Mouse (Mus musculus): ENCODE measurements at regions not wholly inside any gene's neighbourhood (a gene's known extent, or its start where the extent isn't known, plus 50 kb on each side); places are given as distances from the start of the nearest gene placed in this dataset.

DNA sequence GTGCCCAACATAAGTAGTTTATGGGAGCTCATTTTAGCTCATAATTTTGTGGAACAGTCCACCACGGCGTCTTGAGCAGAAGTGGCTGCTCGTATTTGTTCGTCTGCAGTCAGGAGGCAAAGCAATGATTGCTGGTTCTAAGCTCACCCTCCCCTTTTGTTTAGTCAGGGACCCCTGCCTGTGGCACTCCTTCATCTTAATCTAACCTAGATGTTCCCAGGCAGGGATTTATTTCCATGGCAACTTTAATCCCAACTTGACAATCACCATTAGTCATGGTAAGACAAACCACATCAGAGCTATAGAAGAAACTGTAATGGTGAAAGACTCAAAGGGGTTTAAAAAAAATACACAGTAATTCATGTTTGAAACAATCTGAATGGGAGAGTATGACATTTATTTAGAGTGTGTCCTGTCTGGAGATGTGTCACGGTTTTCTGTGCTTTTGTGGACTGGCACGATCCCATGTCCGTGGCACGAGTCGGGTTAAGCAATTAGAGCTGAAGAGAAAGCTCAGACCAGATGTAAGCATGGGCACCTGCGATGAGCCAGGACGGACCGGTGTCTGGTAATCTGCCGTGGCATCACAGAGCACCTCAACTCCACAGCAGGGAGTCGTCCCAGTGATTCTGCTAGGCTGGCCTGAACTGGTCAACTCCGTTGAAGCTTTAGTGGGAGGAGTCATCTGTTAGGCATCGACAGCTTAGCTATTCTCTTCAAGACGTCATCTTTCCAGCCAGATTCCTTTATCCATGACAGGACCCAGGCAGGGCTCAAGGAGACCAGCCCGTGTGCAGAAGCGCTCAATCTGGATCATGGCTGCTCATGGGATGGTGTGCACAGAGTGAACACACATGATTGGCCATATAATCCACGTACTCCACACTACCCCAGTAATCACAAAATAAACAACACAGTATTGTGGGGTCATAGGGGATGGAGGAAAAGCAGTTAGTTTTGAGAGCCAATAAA lies 281.5 kb downstream of the Ajap1 start:
- Histone ChIP-seq H3K9ac (ENCODE audit: low read depth, low read length) (no peak overlapping the region), H3K27me3 (ENCODE audit: control insufficient read depth, insufficient read depth, low read length) (peaks cover 3% of the 10 kb centered on the region; the same call in 1 of the 2 replicates), H3K4me1 (ENCODE audit: control insufficient read depth, insufficient read depth, low read length) (no peaks in the 10 kb centered on the region), H3K27ac (replicated peaks; ENCODE audit: insufficient read depth, low read depth, low read length) (no peak overlapping the region), H3K36me3 (ENCODE audit: control insufficient read depth, insufficient read depth, low read length) (no peaks in the 10 kb centered on the region), H3K79me2 (ENCODE audit: control insufficient read depth, insufficient read depth, low read length) (no peaks in the 10 kb centered on the region), H3K4me3 (ENCODE audit: insufficient read depth, low read depth, low read length) (no peak overlapping the region)
- no peak for TF ChIP-seq CTCF (IDR thresholded peaks at IDR 0.05; ENCODE audit: low read depth, low read length)
- no peak for TF ChIP-seq POLR2A (IDR thresholded peaks at IDR 0.05; ENCODE audit: extremely low read depth, insufficient read depth, low read length)
- WGBS, result 79% methylated on average over 20 of the region's 20 CpGs
- DNase-seq (ENCODE audit: extremely low read depth, low read depth, low spot score), result no peak

DNA sequence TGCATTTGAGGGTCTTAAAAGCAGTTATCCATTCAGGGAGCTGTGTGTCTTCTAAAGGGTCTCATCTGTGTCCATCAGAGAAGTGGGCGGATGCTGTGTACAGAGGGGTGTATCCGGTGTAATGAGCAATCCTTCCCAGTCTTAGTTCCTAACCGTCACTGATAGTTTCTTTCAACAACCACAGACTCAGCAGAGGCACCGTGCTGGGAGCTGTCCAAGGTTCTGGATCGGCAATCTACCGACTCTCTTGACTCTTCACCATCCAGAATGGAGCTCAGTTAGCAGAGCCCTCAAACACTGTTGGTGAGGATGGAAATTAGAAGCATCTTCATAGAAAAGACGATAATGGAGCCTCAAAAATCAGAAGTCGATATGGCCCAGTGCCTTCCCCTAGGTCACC lies 293.1 kb downstream of the Ajap1 start:
- DNase-seq (ENCODE audit: extremely low read depth, low read depth, low spot score), result peak; percentile 2
- Histone ChIP-seq H3K4me1 (ENCODE audit: control insufficient read depth, insufficient read depth, low read length) (no peaks in the 10 kb centered on the region), H3K4me3 (ENCODE audit: insufficient read depth, low read depth, low read length) (no peak overlapping the region), H3K36me3 (ENCODE audit: control insufficient read depth, insufficient read depth, low read length) (no peaks in the 10 kb centered on the region), H3K27me3 (ENCODE audit: control insufficient read depth, insufficient read depth, low read length) (no peaks in the 10 kb centered on the region), H3K79me2 (ENCODE audit: control insufficient read depth, insufficient read depth, low read length) (no peaks in the 10 kb centered on the region), H3K27ac (replicated peaks; ENCODE audit: insufficient read depth, low read depth, low read length) (no peak overlapping the region), H3K9ac (ENCODE audit: low read depth, low read length) (no peak overlapping the region)
- TF ChIP-seq CTCF (IDR thresholded peaks at IDR 0.05; ENCODE audit: low read depth, low read length) (no peak), POLR2A (IDR thresholded peaks at IDR 0.05; ENCODE audit: extremely low read depth, insufficient read depth, low read length) (no peak)
- 9% methylated on average over 8 of the region's 8 CpGs for WGBS

DNA sequence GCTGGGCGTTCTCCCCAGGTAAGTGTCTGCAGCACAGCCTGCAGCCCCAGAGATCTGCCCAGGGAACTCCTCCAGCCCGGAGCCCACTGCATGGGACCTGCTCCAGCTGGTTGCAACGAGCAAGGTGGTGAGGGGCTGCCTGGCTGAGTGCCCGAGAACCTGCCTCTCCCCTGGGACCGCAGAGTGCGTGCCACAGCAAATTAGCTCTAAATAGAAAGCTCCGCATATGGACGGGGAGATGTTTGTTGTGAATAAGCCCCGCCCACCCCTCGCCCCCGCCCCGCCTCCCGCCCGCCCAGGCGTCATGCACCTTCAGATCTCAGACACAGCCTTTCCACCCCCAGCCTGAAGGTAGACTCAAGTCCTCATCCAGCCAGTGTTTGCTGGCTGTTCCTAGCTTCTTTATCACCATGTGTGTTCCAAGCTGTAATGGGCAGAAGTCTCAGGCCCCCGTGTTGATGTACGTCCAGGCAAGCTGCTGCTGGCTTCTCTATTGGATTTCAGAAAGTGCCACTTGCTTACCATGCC lies 294.0 kb downstream of the Ajap1 start:
- TF ChIP-seq POLR2A (IDR thresholded peaks at IDR 0.05; ENCODE audit: extremely low read depth, insufficient read depth, low read length), result no peak
- no peak for TF ChIP-seq CTCF (IDR thresholded peaks at IDR 0.05; ENCODE audit: low read depth, low read length)
- WGBS, result 3% methylated on average over 17 of the region's 17 CpGs
- no peak for DNase-seq (ENCODE audit: extremely low read depth, low read depth, low spot score)
- Histone ChIP-seq H3K79me2 (ENCODE audit: control insufficient read depth, insufficient read depth, low read length) (no peaks in the 10 kb centered on the region), H3K36me3 (ENCODE audit: control insufficient read depth, insufficient read depth, low read length) (no peaks in the 10 kb centered on the region), H3K4me3 (ENCODE audit: insufficient read depth, low read depth, low read length) (no peak overlapping the region), H3K4me1 (ENCODE audit: control insufficient read depth, insufficient read depth, low read length) (no peaks in the 10 kb centered on the region), H3K27ac (replicated peaks; ENCODE audit: insufficient read depth, low read depth, low read length) (no peak overlapping the region), H3K27me3 (ENCODE audit: control insufficient read depth, insufficient read depth, low read length) (no peaks in the 10 kb centered on the region), H3K9ac (ENCODE audit: low read depth, low read length) (no peak overlapping the region)

DNA sequence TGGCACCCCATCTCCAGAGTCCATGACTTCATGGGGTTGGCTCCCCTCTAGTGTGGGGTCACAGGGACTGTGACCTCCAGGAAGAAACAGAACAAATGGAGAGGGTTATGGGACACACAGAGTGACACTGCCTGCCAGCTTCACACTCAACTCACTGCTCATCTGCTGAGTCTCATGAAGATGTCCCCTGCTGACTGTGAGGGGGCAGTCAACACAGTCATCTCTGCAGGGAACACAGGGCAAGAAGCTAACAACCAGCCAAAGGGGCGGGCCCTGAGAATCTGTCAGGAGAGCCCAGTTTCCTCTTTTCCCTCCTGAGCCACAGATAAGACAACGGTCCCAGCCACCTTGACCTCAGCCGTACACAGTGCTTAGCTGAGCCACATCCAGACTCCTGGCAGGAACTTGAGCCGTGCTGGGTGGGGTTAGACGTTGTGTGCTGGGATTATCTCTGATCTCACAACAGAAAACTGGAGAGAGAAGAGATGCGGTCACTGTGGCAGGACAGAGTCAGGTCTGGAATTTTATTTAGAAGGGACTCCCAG lies 294.6 kb downstream of the Ajap1 start:
- DNase-seq (ENCODE audit: extremely low read depth, low read depth, low spot score), result no peak
- TF ChIP-seq CTCF (IDR thresholded peaks at IDR 0.05; ENCODE audit: low read depth, low read length) (no peak), POLR2A (IDR thresholded peaks at IDR 0.05; ENCODE audit: extremely low read depth, insufficient read depth, low read length) (no peak)
- H3K27ac ChIP-seq (replicated peaks; ENCODE audit: insufficient read depth, low read depth, low read length), result no peak overlapping the region
- no peak overlapping the region for H3K9ac ChIP-seq (ENCODE audit: low read depth, low read length)
- no peaks in the 10 kb centered on the region for H3K27me3 ChIP-seq (ENCODE audit: control insufficient read depth, insufficient read depth, low read length)
- no peaks in the 10 kb centered on the region for H3K4me1 ChIP-seq (ENCODE audit: control insufficient read depth, insufficient read depth, low read length)
- no peak overlapping the region for H3K4me3 ChIP-seq (ENCODE audit: insufficient read depth, low read depth, low read length)
- H3K79me2 ChIP-seq (ENCODE audit: control insufficient read depth, insufficient read depth, low read length), result no peaks in the 10 kb centered on the region
- WGBS, result 2% methylated on average over 6 of the region's 6 CpGs
- no peaks in the 10 kb centered on the region for H3K36me3 ChIP-seq (ENCODE audit: control insufficient read depth, insufficient read depth, low read length)

DNA sequence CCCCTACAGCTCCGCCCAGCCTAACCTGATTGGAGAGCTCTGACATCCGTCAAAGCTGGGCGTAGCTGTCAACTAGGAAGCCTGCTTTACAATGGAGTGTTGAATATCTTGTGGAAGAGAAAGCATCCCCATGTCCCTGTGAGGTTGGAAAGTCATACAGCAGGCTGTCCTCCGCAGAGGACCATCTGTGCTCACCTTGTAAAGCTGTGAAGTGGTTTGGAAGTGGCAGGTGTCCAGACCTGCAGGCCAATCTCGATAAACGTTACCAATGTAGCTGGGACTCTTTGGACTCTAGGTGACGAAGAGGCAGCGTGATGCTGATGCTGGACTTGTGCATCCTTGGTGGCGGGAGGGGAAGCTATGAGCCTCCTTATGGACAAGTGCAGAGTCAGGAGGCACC lies 305.1 kb downstream of the Ajap1 start:
- 84% methylated on average over 9 of the region's 9 CpGs for WGBS
- Histone ChIP-seq H3K27me3 (ENCODE audit: control insufficient read depth, insufficient read depth, low read length) (no peaks in the 10 kb centered on the region), H3K4me1 (ENCODE audit: control insufficient read depth, insufficient read depth, low read length) (no peaks in the 10 kb centered on the region), H3K79me2 (ENCODE audit: control insufficient read depth, insufficient read depth, low read length) (no peaks in the 10 kb centered on the region), H3K27ac (replicated peaks; ENCODE audit: insufficient read depth, low read depth, low read length) (no peak overlapping the region), H3K9ac (ENCODE audit: low read depth, low read length) (no peak overlapping the region), H3K4me3 (ENCODE audit: insufficient read depth, low read depth, low read length) (no peak overlapping the region), H3K36me3 (ENCODE audit: control insufficient read depth, insufficient read depth, low read length) (no peaks in the 10 kb centered on the region)
- no peak for TF ChIP-seq CTCF (IDR thresholded peaks at IDR 0.05; ENCODE audit: low read depth, low read length)
- no peak for TF ChIP-seq POLR2A (IDR thresholded peaks at IDR 0.05; ENCODE audit: extremely low read depth, insufficient read depth, low read length)
- DNase-seq (ENCODE audit: extremely low read depth, low read depth, low spot score), result no peak

All from liver, adult 2 months (tissue).